Mouse (Mus musculus) embryonic stem cell, embryonic (primary cell): ENCODE measurements at regions not wholly inside any gene's neighbourhood (a gene's known extent, or its start where the extent isn't known, plus 50 kb on each side); places are given as distances from the start of the nearest gene placed in this dataset.

Experiments
- CTCF ChIA-PET, 4 experiments: fragments of 300-600 bp in 2 of 4; fragments of 350-600 bp in 2 of 4; sonication (Branson Sonifier 250); formaldehyde crosslinking; loops; one replicate each; lab custom pipeline; 2022; ENCODE audit warnings: inconsistent platforms in 2 of 4; lab: Charles Lee
- POLR2A ChIA-PET, 4 experiments: fragments of 300-600 bp in 2 of 4; fragments of 350-600 bp in 2 of 4; sonication (Branson Sonifier 250); formaldehyde crosslinking; loops; one replicate each; lab custom pipeline; 2022; ENCODE audit warnings: antibody characterized with exemption in 4 of 4, inconsistent platforms in 1 of 4; lab: Charles Lee

DNA sequence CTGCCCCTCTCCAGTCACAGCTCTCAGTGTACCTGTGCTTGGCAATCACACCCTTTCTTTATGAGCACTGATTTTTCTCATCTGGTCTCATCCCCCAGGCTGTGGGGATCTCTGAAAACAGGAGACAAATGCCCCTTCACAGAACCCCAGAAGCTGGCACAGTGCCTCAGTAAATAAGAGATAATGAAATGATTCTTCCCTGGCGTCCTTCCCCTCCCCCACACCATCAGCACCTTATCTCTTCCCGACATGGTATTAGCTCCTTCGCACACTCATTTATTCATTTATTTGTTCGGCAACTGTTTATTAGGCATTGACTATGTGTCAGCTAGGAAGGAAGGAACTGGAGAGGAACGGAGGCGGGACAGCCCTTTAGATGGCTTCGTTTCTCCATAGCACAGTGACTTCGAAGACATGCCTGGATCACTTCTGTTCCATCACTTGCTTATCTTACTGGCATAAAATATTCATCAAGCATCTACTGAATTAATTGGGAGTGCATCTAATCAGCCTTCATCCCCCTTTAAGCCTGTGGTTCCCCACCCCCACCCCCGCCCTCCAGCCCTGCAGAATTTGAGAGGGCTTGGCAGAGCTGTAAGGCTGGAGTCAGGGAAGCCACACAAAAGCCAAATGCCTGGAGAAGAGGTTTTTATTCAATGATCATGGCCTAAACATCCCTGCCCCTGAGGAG is 51.6 kb upstream of the Tbc1d21 start:
- POLR2A ChIA-PET, result interaction anchor here in 1 of 4 experiments (1.2 to 1.4 kb wide), 2 partner anchors 28 kb away, joined by 3 to 4 read pairs; no protein-coding TSS in a partner anchor
- CTCF ChIA-PET, result interaction anchor here in 1 of 4 experiments (0.6 kb wide), 1 partner anchor 72 kb away, joined by 15 read pairs; no protein-coding TSS in a partner anchor

DNA sequence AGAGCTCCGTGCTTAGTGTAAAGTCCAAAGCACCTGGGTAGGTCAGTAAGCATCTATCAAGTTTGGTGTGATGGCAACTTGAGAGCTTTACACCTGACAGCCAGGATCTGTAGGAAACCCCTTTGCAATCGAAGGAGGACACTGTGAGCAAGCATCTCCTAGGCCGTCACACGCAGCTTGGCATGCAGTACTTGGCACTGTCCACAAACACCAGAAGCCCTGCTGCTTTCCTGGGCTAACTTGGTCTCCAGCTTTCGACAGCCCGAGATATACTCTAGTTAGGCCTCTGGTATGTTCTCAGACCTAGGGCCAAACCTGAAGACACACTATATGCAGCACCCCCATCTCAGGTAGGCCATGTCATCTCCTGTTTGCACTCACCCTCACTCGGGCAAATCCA is 58.5 kb upstream of the Tbc1d21 start:
- ChIA-PET CTCF (no interaction called here), POLR2A (interaction anchor here in 2 of 4 experiments (1.0 to 3.0 kb wide), 3 partner anchors 8 to 27 kb away, joined by 3 to 8 read pairs (median 4); no protein-coding TSS in a partner anchor)

DNA sequence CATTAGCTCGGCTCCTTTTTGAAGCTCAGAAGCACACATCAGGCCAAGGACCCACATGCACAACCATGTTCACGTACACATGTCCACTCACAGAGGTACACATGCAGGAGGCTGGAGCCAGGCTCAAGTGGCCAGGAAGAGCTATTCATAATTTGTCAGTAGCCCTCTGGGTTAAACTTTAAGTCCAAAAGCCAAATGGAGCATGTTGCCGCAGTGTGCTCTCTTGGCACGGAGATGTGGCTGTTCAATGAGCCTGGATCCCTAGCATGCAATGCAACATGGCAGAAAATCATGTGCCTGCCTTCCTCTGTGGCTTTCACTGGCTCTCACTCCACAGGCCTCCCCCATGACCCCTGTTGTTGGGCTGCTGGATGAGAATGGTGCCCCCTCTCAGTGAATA is 57.6 kb upstream of the Insyn1 start:
- ChIA-PET POLR2A (interaction anchor here in 2 of 4 experiments (1.0 to 1.7 kb wide), 4 partner anchors 9 to 25 kb away, joined by 3 to 5 read pairs (median 4); no protein-coding TSS in a partner anchor), CTCF (no interaction called here)

DNA sequence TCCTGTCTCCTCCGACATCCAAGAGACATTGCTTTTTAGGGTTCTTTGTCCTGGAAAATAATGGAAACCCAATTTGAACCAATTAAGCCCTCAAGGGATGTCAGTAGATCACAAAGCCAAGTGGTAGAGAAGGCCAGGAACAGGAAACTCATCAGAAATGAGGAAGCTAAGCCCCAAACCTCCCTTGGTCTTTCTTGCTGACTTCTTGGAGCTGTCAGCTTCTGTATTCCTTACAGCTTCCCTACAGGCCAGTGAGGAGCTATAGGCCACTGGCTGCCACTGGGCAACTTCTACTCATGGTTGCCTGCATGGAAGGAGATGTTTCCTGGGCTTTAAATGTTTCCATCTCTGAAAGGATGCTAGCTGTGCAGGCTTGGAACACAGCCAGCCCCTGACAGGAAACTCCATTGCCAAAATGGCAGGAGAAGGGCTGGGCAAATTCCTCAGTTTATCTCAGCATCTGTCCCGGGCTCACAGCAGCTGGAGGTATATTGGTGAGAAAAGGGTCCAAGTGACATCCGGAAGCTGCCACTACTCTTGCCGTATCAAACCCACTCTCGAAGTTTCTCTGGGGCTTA is 55.5 kb upstream of the Insyn1 start:
- POLR2A ChIA-PET, result interaction anchor here in 2 of 4 experiments (1.1 to 1.9 kb wide), 4 partner anchors 17 to 24 kb away, joined by 3 to 7 read pairs (median 4); no protein-coding TSS in a partner anchor
- CTCF ChIA-PET, result no interaction called here

DNA sequence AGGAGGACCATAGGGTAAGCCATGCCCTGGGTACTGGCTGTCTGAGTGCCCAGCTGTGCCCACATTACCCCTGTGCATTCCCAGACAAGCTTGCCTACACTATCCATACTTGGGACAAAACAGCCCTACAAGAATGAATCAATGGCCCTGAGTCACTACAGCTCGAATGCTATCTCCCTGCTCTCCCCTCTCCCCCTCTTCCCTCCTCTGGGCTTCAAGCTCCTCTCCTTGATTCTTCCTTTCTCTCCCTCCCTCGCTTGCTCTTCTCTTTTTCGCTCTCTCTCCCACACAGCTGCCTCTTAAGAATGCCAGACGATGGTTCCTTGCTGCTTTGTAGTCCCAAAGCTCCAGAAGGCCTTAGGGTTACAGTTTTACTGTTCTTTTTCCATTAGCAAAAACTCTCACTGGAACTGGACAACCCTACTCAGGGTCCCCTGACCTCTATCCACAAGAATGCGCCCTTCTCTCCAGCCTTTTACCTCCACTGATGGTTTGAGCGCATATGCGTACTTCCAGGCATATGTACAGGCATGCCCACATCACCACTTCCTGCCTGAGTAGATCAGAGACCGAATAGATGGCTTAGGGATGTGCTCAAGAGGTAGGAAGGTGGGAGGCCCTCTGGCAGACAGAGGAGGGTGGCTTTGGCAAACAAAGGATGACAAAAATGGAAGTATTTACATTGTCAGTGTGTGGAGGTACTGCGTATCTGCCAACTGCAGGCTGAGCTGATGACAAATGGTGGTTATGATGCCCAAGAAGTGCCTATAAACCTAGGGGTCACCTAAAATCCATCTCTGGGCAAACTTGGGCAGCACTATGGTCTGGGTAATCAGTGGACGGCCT is 51.9 kb upstream of the Insyn1 start:
- POLR2A ChIA-PET, result interaction anchor here (0.5 to 4.2 kb wide), 17 partner anchors 8 to 1406 kb away, joined by 3 to 28 read pairs (median 4); no protein-coding TSS in a partner anchor
- CTCF ChIA-PET, result interaction anchor here in 1 of 4 experiments (1.3 kb wide), 1 partner anchor 22 kb away, joined by 3 read pairs; no protein-coding TSS in a partner anchor

DNA sequence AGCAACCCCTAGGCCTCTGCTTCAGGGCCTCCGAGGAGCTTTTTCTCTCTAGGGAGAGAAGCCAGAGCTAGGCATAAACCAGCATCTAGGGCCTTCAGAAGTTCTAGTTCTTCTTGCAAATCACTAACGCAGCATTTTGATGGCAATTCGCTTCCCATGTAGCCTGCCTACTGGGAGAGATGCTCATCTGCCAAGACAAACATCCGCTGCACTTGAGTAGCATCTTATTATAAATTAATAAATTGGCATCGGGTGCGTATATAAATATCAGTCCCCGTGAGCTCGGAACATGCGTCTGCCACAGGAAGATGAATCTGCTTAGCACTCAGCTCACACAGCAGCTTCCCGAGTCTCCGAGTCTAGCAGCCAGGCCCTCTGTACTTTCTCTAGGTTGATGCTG is 50.9 kb upstream of the Insyn1 start:
- POLR2A ChIA-PET, result interaction anchor here in 3 of 4 experiments (0.6 to 7.1 kb wide), 8 partner anchors 9 to 64 kb away, joined by 3 to 48 read pairs (median 4); no protein-coding TSS in a partner anchor
- CTCF ChIA-PET, result no interaction called here

DNA sequence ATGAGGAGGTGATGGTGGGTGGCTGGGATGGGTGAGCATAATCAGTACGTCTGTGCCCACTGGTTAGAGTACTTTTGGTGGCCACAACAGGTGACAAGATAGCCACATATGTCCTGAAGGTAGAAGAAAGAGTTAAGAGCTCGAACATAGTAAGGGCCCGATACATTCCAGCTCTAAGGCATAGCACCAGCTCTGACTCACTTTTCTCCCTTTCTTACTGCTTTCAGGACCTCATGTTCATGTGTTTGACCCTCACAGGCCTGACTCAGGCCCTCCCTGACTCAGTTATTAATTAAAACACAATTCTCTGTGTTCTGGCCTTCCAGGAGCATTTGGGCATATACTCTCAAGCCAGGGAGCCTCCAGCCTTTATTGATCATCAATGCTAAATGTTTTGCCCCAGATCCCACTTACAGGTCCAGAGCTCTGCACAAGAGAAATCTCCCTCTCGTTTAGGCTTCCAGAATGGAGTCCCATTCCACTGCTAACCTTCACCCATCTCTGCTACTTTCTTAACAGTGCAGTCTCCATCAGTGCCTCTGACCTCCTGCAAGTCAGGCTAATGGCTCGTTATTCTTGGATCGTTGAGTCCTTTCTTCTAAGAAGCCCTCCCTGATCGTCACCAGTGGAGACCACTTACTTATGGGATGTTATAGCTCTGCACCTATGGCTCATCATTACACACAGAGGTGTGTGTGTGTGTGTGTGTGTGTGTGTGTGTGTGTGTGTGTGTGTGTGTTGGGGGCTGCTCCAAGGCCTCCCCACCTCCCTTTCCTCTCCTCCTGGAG is 50.1 kb upstream of the Insyn1 start:
- ChIA-PET POLR2A (interaction anchor here (0.5 to 7.1 kb wide), 13 partner anchors 11 to 1111 kb away, joined by 3 to 48 read pairs (median 4); no protein-coding TSS in a partner anchor), CTCF (interaction anchor here in 3 of 4 experiments (0.5 to 1.6 kb wide), 5 partner anchors 20 to 392 kb away, joined by 3 to 11 read pairs (median 4); no protein-coding TSS in a partner anchor)
